Mouse (Mus musculus): ENCODE data around the gene Fam114a2. TPM values are rescaled to one million over a fixed set of nuclear protein-coding genes. Genes with fewer than 3 reads are reported as not detected.

The Fam114a2 gene
- polyA plus RNA-seq (2012), result 1.6 and 1.7 TPM in 2 replicates

DNA sequence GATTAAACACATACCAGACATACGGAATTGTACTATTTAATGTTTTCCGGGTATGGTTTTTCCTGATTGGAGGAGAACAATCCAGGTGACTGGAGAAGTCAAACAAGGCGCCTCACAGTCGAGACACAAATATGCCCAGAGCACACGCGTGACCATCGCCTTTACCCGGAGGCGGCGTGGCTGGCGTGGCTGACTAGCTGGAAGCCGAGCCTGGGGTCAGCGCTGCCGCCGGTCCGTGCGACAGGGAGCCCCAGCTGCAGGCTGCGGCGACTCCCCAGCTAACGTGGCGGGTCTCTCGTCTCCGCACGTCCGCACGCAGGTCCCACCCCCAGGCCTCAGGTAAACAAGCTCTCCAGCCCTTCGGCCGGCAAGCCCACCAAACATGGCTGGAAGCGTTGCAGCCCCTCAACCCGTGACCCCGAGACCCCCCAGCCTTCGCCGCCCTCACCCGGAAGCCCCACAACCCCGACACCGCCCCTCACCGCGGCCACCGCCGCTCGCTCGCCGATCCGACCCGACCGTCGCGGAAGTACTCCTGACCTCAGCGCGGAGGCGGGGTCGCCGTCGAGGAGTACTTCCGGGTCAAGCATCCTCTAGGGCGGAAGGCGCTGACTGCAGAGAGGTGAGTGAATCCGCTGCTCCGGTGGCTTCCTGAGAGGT, at the start of gene Fam114a2, which contains the start of gene Mfap3:
Gene Fam114a2 (minus strand): TSS at position 527 of the 660 bp plus-strand sequence.
Gene Mfap3 (plus strand): TSS at position 574 of the 660 bp plus-strand sequence.
- TF ChIP-seq GATA1 (IDR thresholded peaks at IDR 0.05; ENCODE audit: low read length), result no peak

DNA sequence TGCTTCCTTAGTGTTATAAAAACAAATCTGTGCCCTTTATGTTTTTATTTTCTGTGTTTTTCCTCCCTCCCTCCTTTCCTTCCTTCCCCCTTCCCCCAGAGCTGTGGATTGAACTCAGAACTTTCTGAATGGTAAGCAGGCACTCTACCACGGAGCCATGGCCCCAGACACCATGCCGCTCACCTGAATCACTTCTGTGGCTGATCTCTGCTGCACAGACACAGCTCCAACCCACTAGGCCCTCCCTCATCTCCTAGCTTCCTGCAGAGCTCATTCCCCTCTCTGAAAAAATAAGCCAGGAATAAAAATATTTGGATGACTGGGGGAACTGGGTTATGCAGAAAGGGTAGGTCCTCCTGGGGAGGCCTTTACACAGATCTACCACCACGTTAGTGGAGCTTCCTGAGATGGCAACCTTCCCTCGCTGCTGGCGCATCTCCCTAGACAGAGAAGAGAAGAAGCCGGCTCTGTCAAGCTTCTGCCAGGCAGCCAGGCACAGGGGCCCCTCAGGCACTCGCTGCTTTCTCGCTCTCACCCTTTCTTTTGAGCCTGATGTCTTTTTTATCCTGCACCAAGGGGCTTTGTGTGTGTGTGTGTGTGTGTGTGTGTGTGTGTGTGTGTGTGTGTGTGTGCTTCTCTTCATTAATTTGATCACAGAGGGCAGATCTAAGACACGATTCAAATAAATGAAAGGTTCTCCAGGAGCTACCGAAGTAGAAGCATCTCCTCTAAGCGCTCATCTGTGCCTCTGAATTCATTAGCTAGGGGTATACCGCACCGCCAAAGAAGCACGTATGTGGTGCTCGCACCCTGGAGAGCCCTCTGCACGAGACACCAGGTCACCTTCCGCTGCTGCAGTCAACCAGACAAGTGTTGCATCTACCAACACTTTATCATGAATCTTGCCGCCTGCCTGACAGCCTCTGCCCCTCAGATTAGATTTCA, 47.9 kb upstream of the Fam114a2 start:
- no peak for TF ChIP-seq GATA1 (IDR thresholded peaks at IDR 0.05; ENCODE audit: low read length)

GRCm38 (mm10) chr11:57564564-57564963, 46.1 kb upstream of the Fam114a2 start:
- no peak for TF ChIP-seq GATA1 (IDR thresholded peaks at IDR 0.05; ENCODE audit: low read length)

GRCm38 (mm10) chr11:57553015-57553780, 34.8 kb upstream of the Fam114a2 start:
- TF ChIP-seq GATA1 (IDR thresholded peaks at IDR 0.05; ENCODE audit: low read length), result no peak

DNA sequence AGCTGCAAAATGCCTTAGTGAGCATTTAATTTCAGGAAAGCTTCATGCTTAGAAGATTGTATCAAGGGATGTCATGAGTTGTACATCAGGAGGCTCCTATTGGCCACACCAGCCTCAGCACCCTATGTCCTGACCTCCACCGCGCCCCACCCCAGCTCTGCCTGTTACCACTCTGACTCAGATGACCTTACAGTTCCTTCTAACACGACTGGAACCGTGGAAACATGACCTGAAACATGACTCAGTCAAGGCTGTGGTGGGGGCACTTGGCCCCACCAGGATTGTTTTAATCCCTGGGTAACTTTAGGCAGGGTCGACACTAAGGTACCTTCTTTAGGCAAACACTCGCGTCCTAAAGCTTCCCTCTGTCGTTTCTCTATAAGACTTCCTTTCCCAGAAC, 32.6 kb upstream of the Fam114a2 start:
- no peak for TF ChIP-seq GATA1 (IDR thresholded peaks at IDR 0.05; ENCODE audit: low read length)

DNA sequence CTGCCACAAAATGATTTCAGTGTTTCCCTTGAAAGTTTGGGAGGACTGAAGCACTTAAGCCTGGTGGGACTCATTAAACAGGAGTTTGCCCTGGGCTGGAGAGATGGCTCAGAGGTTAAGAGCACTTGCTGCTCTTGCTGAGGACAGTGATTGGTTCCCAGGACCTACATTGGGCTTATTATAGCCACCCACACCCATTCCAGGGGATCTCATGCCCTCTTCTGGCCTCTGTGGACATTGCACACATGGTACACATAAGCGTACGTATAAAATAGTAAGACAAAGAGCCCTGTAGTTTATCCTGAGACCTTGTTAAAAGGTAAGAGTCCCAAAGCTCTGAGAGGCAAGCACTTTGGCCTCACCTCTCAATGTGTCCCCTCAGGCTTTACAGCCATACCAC, 31.8 kb upstream of the Fam114a2 start:
- no peak for TF ChIP-seq GATA1 (IDR thresholded peaks at IDR 0.05; ENCODE audit: low read length)

GRCm38 (mm10) chr11:57548618-57549550, 30.5 kb upstream of the Fam114a2 start:
- no peak for TF ChIP-seq GATA1 (IDR thresholded peaks at IDR 0.05; ENCODE audit: low read length)

DNA sequence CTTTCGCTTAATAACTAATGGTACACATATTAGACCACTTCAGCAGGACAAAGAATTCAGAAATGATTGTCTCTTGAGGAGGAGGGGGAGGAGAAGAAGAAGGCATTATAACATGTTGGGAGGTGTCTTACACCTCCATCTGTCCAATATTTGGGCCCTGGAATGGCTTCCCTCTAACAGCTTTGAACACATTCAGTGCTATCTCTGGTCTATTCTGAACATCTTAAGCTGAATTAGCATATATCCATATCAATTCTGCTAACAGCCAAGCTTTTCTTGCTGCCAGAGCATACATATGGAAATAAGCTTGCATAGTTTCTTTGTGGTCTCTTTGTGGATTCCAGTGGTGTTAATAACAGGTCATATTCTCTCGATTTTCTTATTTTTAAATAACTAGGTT, 22.3 kb upstream of the Fam114a2 start:
- no peak for TF ChIP-seq GATA1 (IDR thresholded peaks at IDR 0.05; ENCODE audit: low read length)

- no peak for TF ChIP-seq GATA1 (IDR thresholded peaks at IDR 0.05; ENCODE audit: low read length)
Observed at GRCm38 (mm10) chr11:57539841-57540418, 21.5 kb upstream of the Fam114a2 start.

GRCm38 (mm10) chr11:57535912-57536311, 17.5 kb upstream of the Fam114a2 start:
- no peak for TF ChIP-seq GATA1 (IDR thresholded peaks at IDR 0.05; ENCODE audit: low read length)

GRCm38 (mm10) chr11:57532306-57532705, 13.9 kb upstream of the Fam114a2 start:
- TF ChIP-seq GATA1 (IDR thresholded peaks at IDR 0.05; ENCODE audit: low read length), result no peak

DNA sequence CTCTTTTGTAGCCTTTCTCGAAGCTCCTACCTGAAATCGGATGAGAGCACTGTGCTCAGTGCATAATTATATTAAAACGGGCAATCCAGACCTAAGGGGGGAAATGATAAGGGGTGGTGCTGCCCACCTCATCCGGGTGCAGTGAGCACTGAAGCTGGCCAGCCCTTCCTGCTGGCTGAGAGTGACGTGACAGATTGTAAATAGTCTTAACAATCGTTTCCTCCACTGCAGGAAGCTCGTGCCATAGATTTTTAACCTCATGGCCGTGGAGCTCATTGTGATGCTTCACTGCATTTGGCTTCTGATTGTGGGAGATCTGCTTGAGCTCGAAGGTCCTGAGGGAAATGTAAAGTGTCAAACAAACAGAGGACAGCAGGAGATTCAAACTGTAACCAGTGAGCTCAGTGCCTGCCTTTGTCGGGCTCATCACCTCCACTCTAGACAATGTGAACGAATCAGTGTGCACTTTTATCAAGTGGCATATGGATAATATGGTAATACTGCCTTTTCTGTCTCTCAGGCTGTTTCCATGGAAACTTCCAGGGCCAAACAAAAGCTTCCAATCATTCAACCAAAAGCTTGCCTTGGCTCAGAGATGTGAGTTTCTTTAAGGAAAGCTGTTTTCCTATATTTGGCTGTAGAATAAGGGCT, 13.0 kb upstream of the Fam114a2 start:
- TF ChIP-seq GATA1 (IDR thresholded peaks at IDR 0.05; ENCODE audit: low read length), result no peak

DNA sequence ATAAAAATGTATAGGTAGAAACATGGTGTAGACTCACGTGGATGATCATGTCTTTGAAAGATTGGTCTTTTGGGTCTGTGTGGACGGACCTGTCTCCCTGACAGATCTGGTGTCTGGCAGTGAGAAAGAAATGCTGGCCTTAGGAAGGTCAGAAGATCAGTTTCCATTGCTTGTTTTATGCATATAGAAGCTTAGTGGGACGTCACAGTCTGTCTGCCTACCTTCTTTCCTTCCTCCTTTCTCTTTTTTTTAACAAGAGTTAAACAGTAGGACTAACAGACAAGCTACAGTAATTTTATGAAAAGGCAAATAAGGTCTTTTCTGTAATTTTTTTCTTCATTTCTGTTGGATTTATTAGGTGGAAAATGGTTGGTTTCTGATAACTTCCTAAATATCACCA, 10.7 kb upstream of the Fam114a2 start:
- TF ChIP-seq GATA1 (IDR thresholded peaks at IDR 0.05; ENCODE audit: low read length), result no peak

DNA sequence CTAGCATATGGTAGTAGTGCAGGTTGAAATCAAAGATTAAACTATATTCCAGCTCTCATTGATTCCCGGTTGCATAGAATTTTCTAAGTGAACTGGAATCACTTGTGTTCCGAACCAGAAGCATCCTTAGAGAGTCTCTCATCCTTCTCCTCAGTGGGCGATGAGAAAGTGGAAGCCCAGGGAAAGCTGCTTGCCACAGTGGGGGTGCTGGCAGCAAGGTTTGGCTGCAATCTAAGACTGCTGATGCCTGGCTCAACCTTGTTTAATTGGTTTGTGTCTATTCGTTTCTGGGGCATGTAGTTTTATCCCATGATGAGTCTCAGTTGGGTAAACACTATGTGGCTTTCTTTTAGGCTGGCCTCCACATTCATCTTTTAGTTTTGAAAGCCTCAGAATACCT, 9.1 kb upstream of the Fam114a2 start:
- TF ChIP-seq GATA1 (IDR thresholded peaks at IDR 0.05; ENCODE audit: low read length), result no peak

Measured in G1E-ER4 (cell line).